Mouse (Mus musculus): Measurements from ENCODE around the gene Tmem128. TPM values are rescaled to one million over a fixed set of nuclear protein-coding genes. Genes with fewer than 3 reads are reported as not detected.

Tmem128 gene
- total RNA-seq, 2 experiments from 2014 or later = 41.0 to 43.4 TPM

DNA sequence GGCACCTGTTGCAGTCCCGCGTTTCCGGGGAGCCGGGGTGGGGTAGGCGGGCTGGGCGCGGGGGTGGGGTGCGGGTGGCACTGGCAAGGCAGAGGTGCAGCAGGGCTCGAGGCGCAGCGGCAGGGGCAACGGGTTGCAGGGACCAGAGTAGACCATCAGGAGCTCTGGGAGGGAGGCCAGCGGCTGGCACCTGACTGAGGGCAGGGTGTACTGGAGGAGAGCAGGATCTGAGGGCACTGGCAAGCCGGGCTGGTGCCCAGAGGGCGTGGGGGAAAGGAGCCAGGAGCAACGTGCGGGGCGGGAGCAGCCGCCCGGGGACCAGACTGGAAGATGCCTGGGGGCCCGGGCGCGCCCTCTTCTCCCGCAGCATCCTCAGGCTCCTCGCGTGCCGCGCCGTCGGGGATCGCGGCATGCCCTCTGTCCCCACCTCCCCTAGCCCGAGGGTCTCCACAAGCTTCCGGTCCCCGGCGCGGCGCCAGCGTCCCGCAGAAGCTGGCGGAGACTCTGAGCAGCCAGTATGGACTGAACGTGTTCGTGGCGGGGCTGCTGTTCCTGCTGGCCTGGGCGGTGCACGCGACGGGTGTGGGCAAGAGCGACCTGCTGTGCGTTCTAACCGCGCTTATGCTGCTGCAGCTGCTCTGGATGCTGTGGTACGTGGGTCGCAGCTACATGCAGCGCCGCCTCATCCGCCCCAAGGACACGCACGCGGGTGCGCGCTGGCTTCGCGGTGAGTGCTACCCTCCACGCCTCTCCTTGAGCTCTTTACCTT, 17.3 kb downstream of the Tmem128 start:
- DNase-seq (ENCODE audit: low spot score in 2 of 2) = peak in 1 of 2 experiments; percentile 20

DNA sequence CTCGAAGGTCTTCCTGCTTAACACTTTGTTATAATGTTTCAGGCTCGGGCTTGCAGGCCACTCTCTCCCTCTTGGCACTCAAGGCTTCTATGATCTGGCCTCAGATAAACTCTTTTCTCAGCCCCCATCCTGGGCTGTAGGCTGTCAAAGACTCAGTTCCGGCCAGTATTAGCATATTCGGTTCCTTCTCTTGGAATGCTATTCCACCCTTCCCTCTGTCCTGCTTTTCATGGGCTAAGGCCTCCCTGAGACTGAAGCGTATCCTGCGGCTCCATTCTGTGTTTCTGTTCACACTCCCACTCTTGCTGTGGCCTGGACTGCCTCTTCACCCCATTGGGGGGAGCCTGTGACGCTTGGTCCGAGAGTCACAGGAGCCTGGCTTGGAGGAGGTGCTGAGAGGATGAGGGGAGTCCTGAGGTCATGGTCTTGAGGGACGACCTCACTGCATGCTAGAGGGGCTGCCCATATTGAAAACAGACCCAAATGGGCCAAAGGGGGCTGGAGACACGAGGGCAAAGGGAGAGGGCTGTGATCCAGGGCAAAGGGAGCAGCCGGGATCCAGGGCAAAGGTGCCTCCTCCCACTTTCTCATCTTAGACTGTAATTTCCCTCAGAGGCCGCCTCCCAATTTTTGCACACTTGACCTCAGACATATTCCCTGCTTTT, 18.1 kb downstream of the Tmem128 start:
- DNase-seq (ENCODE audit: low spot score in 2 of 2) = no peak

DNA sequence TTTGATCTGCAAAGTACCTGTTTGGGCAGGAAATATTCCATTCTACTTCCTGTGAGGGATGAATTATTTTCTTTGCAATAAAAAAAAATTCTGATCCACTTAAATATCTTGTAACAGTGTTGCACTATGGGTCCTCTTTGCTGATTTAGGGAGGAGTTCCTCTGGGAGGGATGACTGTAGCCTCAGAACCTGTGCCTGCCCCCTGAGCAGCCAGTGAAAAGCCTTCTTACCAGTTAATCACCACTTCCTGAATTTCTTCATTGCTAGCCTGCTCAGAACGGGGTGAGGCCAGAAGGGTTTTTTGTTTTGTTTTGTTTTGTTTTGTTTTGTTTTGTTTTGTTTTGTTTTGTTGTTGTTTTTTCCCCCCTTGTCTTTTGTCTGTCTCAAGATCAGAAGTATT, 20.1 kb downstream of the Tmem128 start:
- DNase-seq (ENCODE audit: low spot score in 2 of 2) = no peak

DNA sequence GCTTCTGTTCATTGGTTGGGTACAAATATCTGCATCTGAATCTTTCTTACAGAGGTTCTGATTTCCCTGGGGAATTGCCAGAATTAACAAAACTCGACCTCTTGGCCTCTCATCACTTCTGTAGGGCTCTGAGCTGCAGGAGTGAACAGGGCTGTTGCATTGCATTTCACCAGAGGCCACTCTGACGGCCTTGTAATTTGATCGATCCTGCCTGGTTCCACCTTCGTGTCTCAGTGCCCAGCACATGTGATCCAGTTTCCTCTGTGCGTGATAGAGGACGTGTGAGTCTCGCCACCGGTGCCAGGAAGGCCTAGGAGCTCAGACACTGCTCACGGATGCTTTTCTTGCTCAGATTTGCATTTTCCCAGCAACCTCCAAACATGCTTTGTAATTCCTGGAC, 25.7 kb downstream of the Tmem128 start:
- no peak for DNase-seq (ENCODE audit: low spot score in 2 of 2)

DNA sequence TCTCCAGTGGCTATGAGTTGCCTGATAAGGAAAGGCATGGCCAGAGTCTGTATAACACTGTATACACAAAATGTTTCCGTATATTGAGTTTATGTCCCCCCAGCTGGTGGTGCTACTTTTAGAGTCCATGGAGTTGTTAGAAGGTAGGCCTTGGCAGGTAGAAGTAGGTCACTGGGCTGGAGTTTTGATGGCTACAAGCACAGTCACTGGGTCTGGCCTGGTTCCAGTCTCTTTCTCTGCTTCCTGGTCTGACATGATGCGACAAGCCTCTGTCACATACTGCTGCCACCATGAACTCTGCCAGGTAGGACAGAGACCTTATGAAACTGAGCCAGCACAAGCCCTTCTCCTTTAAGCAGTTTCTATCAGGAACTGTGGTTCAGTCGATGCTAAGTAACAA, 28.5 kb downstream of the Tmem128 start:
- no peak for DNase-seq (ENCODE audit: low spot score in 2 of 2)

DNA sequence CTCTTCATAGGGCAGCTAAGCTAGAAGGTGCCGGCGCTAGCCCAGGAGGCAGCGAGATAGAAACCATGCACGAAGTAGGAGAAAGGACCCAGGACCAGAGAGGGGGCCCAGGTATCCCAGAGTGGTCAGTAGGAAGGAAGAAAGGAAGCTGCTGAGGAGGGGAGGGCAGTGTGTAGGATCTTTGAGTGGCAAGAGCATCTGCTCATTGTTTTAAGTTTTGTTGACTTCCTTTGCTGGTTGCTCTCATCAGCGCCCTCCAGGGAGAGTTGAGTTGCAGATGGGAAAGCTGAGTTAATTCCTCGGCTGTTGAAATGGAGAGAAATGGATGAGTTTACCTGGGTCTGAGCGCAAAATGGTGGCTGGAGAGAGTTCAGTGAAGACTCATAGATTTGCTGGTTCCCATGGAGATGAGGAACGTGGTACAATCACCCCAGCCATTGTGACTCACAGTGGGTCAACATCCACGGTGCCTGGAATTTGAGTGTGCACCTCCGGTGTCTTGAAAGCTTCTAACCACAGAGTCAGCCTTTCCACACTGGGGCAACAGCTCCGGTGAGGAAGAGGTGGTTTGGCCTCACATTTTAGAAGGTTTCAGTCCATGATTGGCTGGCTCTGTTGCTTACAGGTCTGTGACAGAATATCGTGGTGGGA, 41.9 kb downstream of the Tmem128 start:
- DNase-seq (ENCODE audit: low spot score in 2 of 2) = no peak

DNA sequence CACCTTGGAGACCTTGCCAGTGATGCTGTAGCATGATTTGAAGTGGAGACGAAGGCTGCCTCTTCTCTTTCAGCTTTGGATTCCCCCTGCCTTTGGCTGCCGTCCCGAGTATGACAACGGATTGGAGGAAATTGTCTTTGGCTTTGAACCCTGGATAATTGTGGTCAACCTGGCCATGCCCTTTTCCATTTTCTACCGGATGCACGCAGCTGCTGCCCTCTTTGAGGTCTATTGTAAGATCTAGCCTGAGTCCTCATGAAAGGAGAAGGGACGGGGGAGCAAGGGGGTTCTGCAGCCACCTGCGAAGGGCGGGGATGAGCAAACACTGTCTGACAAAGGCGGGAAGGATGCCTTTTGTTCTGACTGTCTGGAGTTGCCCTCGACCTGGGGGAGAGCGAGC, 42.7 kb downstream of the Tmem128 start:
- DNase-seq (ENCODE audit: low spot score in 2 of 2) = no peak

DNA sequence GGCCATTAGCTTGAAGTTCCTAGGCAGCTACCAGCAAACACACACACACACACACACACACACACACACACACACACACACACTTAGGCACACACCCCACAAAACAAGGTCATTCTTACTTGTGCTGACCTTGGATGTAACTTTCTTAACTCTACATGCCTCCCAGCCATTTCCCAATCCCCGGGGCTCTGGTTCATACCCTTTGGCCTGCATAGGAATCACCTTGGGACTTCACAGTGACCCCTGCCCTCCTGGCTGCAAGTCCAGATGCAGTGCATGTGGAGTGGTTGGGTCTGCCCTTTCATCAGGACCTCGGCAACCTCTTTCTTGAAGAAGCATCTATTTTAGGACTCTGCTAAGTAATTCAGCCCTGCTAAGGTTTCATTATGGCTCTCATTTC, 45.3 kb downstream of the Tmem128 start:
- no peak for DNase-seq (ENCODE audit: low spot score in 2 of 2)

DNA sequence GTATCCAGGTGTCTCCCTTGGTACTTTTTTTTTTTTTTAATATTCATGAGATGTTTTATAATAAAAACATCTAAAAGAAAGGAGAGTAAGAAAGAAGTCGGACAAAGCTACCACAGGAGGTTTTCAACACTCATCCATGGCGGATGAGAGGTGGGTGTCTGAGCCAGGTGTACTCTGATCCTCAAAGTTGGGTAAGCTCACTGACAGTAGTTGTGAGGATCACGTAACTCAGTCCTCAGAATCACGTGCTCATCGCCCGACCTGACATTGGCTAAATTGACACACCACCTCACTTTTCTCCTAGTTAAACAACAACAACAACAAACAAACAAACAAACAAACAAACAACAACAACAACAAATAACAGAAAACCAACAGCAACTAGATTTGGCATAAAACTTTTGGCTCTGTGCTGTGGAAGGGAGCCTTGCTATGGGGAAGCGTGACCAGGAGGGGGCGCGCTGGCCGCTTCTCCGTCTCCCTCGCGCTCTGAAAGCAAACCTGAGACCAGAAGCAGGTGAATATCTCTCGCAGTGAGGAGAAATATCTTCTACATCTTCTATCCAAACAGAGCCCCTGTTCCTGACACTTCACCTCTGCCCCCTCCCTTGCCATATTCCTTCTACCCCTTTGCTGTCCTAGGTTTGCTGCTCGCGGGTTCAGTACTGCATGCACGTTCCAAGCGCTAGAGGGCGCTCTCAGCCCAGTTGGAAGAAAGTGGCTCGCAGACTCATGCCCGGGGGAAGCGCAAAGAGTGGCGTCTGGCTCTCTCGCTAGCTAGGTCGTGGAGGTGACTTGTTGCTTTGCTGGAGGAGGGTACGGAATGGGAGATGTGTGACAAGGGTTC, 47.5 kb downstream of the Tmem128 start:
- DNase-seq (ENCODE audit: low spot score in 2 of 2) = peak; percentile 95 to 97

DNA sequence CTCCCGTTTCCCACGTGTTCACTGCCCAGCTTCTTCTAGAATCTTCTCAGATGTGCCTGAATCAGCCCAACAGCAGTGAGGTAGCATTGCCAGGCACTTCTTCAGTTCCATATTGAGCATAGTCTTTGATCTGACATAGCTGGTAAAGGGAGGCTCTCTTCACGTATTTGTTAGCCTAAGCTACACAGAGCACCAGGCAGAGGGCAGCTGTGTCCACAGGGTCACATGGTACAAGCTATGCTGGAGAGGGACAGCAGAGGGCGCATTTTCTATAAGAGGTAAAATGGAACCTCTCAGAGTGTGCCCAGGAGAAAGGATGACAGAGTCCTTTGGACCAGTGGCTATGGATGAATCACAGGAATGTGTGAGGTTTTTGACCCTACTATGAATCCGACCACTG, 48.9 kb downstream of the Tmem128 start:
- peak; percentile 64 to 68 for DNase-seq (ENCODE audit: low spot score in 2 of 2)

DNA sequence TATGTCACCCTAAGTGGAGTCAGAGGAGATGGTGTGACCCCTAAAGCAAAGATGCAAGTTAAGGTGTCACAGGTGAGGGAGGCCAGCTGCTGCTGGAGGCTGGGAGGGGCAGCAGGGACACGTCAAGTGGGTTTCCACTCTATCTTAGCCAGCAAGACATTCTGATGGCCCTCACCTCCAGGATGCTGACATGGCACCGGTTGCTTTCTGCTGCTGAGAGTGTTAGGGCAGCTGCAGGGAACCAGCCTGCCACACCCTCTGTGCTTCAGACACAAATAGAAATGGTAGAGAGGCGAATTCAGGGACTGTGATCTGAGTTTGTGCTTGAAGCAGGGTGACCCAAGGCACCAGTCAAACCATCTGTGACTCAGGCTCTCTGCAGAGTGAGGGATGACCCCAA, 49.8 kb downstream of the Tmem128 start:
- DNase-seq (ENCODE audit: low spot score in 2 of 2) = no peak

Other genes starting within 250 kb of the Tmem128 start
- 10 to 100 TPM; 33.3 to 34.1 TPM for gene Stx18, start 221.4 kb upstream of the Tmem128 start, total RNA-seq (2021)
- 100 to 1,000 TPM; 721 to 749 TPM for gene Nsg1, start 100.3 kb upstream of the Tmem128 start, total RNA-seq (2021)
- 10 to 100 TPM; 17.9 to 23.5 TPM for gene Zbtb49, start 39.7 kb upstream of the Tmem128 start, total RNA-seq (2021)
- gene Lyar, start 39.7 kb upstream of the Tmem128 start, total RNA-seq (2021) = 10 to 100 TPM; 15.2 to 18.0 TPM
- gene Otop1, start 15.8 kb downstream of the Tmem128 start, total RNA-seq (2021) = under 1 TPM in 1 of 2 experiments, not detected in 1; 0.16 TPM
- 1 to 10 TPM; 3.8 to 4.1 TPM for gene Drd5, start 59.2 kb downstream of the Tmem128 start, total RNA-seq (2021)
- gene Slc2a9, start 243.0 kb downstream of the Tmem128 start, total RNA-seq (2021) = 1 to 10 TPM; 3.1 to 3.3 TPM

Data from layer of hippocampus, postnatal 10 days (tissue).